Mouse (Mus musculus): ENCODE results near the gene Btbd2.

DNA sequence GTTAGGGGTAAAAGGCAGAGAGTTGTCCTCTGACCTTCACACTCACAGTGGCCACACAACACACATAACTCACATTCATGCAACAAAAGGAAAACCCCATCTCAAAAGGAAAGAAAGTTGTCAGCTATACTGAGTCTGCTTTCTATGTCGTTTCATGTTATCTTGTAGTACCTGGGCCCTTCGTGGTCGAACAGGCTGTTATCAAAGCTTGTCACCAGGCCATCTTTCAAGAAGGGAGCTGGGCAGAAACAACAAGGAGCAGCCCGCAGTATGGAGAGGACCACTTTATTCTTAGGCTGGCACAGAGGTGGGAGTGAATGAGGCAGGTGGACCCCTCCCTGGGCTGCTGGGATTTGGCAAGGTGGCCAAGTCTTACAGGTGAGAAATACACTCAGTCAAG, 28.1 kb upstream of the Btbd2 start:
- TF ChIP-seq POLR2A (IDR thresholded peaks at IDR 0.05; ENCODE audit: borderline replicate concordance, control insufficient read depth, low read depth, low read length), result no peak
- no peak for TF ChIP-seq CTCF (IDR thresholded peaks at IDR 0.05; ENCODE audit: control insufficient read depth, insufficient read depth, low read length)

Measured in bone marrow, adult 2 months (tissue).